Mouse (Mus musculus) liver, postnatal 0 days (tissue): ENCODE measurements around the gene Hoxc9. TPM values are rescaled to one million over a fixed set of nuclear protein-coding genes. Genes with fewer than 3 reads are reported as not detected.

Experiments used
- ATAC-seq: fragments of 200-750 bp; cut with Nextera tagmentation; 2 replicates; pipeline ENCODE4 v1.8.0; 2017; ENCODE audit warnings: mild to moderate bottlenecking, moderate library complexity
- DNase-seq: peaks from one replicate; pipeline ENCODE4 v3.0.0-alpha.2; 2016
- H3K27ac ChIP-seq: fragments of 300-500 bp; sonication (generic); 2 replicates; pipeline ENCODE4 v1.5.1; 2014; ENCODE audit warnings: antibody characterized with exemption, moderate library complexity, mild to moderate bottlenecking, low read depth
- H3K27me3 ChIP-seq: fragments of 300-500 bp; sonication (generic); 2 replicates; pipeline ENCODE4 v1.6.1; 2014; ENCODE audit warnings: low read length, control low read depth, mixed read lengths; ENCODE audit not compliant: insufficient read depth
- H3K36me3 ChIP-seq: fragments of 300-500 bp; sonication (generic); replicated peaks from 2 replicates; pipeline ENCODE4 v1.6.1; 2014; ENCODE audit warnings: mild to moderate bottlenecking, control low read depth, low read length, moderate library complexity, mixed read lengths; ENCODE audit not compliant: insufficient read depth
- H3K4me1 ChIP-seq: fragments of 300-500 bp; sonication (generic); 2 replicates; pipeline ENCODE4 v1.6.1; 2014; ENCODE audit warnings: antibody characterized with exemption, mild to moderate bottlenecking, control low read depth; ENCODE audit not compliant: insufficient read depth
- H3K4me2 ChIP-seq: fragments of 300-500 bp; sonication (generic); 2 replicates; pipeline ENCODE4 v1.6.1; 2014; ENCODE audit warnings: low read depth, mild to moderate bottlenecking, low read length, moderate library complexity, mixed read lengths
- H3K4me3 ChIP-seq: fragments of 300-500 bp; sonication (generic); 2 replicates; pipeline ENCODE4 v1.5.1; 2014; ENCODE audit warnings: low read depth, low read length
- H3K9ac ChIP-seq: fragments of 300-500 bp; sonication (generic); replicated peaks from 2 replicates; pipeline ENCODE4 v1.6.1; 2014; ENCODE audit warnings: mild to moderate bottlenecking, moderate library complexity
- H3K9me3 ChIP-seq: fragments of 300-500 bp; sonication (generic); 2 replicates; pipeline ENCODE4 v1.6.1; 2016; ENCODE audit warnings: mild to moderate bottlenecking, control low read depth, low read length, mixed read lengths
- CTCF ChIP-seq: sonication (generic); IDR thresholded peaks from 2 replicates; pipeline ENCODE4 v1.5.1; 2016; ENCODE audit warnings: antibody characterized with exemption, low read depth
- EP300 ChIP-seq: IDR thresholded peaks from 2 replicates; pipeline ENCODE4 v1.6.1; 2016; ENCODE audit warnings: antibody characterized with exemption, low read depth, mild to moderate bottlenecking
- WGBS: fragments of 180-500 bp; shearing (Covaris S2); extraction: QIAGEN DNeasy Blood & Tissue Kit; methylation state at CpG from one replicate; pipeline ENCODE4 v1.1.7; 2014; ENCODE audit not compliant: insufficient replicate concordance; 5-methylcytosine and 5-hydroxymethylcytosine counted together
- polyA plus RNA-seq: library from polyadenylated mRNA; unstranded; fragments of >200 nt; fragmentation: Nextera tagmentation; extraction: Ambion mirVana; gene quantifications from 2 replicates; pipeline ENCODE4 v1.2.1, GENCODE M21; 2015

Gene Hoxc9
- polyA plus RNA-seq, 1 experiment from 2014 or later = not detected

DNA sequence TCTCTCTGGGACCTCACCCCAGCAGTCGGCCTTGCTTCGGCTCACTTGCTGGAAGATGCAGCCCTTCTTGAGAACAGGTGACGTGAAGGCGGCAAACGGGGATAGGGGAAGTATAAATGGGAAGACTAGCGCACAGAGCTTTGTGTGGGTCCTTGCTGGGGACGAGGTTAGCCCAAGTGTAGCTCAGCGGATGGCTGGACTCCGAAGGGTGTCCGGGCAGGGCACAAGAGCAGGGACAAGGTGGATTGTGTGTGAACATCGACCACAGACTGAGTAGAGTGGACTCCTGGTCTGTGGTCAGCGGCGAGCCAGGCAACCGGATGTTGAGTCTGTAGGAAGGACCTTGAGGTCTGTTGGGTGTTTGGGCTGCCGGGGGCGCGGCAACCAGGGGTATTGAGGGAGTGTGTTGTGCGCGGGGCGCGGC, 539 bp upstream of the Hoxc9 start:
- ATAC-seq = no peak
- Histone ChIP-seq H3K9ac (no peak overlapping the region), H3K9me3 (no peaks in the 10 kb centered on the region), H3K27me3 (peaks cover 98% of the 10 kb centered on the region), H3K27ac (no peak overlapping the region), H3K4me2 (no peak overlapping the region), H3K4me1 (peaks cover 8% of the 10 kb centered on the region), H3K4me3 (no peak overlapping the region), H3K36me3 (no peaks in the 10 kb centered on the region)
- no peak for TF ChIP-seq EP300
- TF ChIP-seq CTCF = no peak
- no peak for DNase-seq
- 2% methylated on average over 21 of the region's 21 CpGs for WGBS

DNA sequence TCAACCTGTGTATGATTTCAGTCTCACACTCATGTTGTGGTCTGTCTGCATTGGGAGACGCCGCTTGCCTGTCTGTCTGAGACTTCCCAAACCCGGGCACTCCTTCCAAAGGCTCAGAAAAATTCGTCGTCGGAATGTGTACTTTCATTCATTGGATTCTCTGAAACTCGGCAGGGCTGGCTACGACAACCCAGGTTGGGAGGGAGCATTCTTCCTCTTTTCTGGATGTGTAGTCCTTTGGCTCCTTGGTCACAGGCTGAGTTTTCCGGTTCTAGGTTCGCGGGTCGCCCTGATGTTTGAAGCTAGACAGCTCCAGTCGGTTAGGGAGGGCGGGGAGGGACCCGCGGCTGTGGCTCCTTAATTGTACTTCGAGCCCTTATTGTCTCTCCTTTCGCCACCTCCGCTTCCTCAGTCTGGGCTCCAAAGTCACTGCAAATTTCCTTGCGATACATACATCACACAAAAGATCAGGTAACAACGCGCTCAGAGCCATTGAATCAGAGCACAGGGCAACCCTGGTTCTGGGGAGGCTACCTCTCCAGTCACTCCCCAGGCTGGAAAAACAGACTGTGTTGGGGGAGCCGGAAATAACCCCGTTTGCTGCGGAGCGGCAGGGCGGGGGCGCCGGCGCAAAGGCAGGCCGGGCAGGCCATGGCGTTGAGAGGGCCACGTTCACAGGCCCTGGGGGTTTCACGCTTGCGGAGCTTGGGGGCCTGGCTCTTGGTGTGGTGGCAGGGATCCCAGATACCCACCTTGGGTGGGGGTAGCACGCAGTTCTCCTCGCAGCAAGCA, 588 bp downstream of the Hoxc9 start:
- Histone ChIP-seq H3K36me3 (no peaks in the 10 kb centered on the region), H3K27me3 (peaks cover 98% of the 10 kb centered on the region), H3K9ac (no peak overlapping the region), H3K9me3 (no peaks in the 10 kb centered on the region), H3K4me3 (peak overlapping the region; percentile 39), H3K4me1 (peaks cover 12% of the 10 kb centered on the region), H3K4me2 (peak overlapping the region; percentile 52), H3K27ac (no peak overlapping the region)
- no peak for TF ChIP-seq CTCF
- no peak for TF ChIP-seq EP300
- WGBS = 3% methylated on average over 37 of the region's 37 CpGs
- DNase-seq = no peak
- ATAC-seq = no peak

DNA sequence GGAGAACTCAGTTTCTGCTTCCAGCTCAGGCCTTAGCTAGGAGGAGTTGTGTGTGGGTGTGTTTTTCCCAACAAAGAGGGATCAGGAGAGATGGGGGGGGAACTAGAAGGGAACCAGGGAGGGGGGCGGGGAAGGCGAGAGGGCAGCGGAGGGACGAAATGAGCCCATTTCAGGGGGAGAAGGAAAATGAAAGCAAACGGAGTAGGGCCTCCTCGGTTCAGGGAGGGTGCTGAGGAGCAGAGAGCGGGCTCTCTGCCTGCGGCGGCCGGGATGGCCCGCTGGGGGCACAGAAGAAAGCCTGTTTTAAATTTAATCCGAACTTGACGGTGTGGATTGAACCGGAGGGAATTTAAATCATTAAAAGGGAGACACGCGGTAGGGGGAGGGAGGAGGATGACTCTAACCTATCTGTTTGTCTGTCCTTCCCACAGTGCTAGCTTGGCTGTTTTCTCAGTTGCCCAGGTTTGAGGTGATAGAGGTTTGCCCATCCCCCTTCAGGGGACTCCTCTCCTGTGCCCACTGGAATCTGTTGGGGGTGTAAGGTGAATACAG, 1.3 kb downstream of the Hoxc9 start:
- WGBS = 5% methylated on average over 16 of the region's 16 CpGs
- Histone ChIP-seq H3K4me3 (peak overlapping the region; percentile 39), H3K9ac (no peak overlapping the region), H3K27ac (no peak overlapping the region), H3K27me3 (peaks cover 98% of the 10 kb centered on the region), H3K4me2 (peak overlapping the region; percentile 52), H3K4me1 (peaks cover 13% of the 10 kb centered on the region), H3K36me3 (no peaks in the 10 kb centered on the region), H3K9me3 (no peaks in the 10 kb centered on the region)
- no peak for ATAC-seq
- no peak for DNase-seq
- TF ChIP-seq EP300 (no peak), CTCF (no peak)

DNA sequence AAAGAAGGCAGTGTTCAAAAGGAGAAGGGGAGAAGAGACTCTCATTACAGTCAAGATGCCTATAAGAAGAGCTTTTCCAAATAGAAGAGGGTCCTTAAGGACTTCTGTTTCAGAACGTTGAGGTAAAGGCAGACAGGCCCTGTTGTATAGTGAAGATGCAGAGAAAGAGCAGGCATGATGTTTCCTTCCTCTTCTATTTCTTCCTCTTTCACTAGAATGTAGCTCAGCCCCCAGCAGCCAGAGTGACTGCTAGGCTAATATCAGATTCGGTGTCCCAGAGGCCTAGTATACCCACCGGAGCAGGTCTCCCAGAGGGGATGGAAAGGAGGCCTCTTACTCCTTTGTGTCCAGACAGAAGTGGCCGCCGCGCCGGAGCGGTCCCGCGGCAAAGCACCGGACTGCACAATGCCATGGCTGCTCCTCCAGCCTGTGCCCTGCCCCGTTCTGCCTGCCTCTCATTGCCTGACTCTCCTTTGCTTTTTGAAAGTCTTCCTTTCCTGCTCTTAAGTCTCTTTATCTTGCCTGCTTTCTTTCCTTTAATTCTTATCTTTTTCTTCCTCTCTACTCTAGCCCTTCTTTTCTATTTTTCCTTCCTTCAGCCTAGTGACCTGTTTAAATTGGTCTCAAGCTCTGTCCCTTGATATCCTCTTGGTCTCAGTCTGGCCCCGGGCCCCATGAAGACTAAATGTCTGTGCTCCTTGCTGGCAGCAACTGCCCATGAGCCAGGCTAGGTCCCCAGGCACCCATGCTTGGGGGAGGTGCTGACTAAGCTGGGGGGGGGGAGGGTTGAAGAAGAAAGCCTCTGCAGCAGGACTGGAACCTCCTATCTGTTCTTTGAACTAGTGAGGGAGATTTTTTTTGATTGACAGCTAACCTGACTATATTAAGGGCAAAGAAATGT, 2.6 kb downstream of the Hoxc9 start:
- Histone ChIP-seq H3K9me3 (no peaks in the 10 kb centered on the region), H3K4me3 (no peak overlapping the region), H3K9ac (no peak overlapping the region), H3K27ac (no peak overlapping the region), H3K27me3 (peaks cover 98% of the 10 kb centered on the region), H3K4me2 (no peak overlapping the region), H3K4me1 (peaks cover 13% of the 10 kb centered on the region), H3K36me3 (no peaks in the 10 kb centered on the region)
- DNase-seq (no peak), ATAC-seq (no peak)
- WGBS = 5% methylated on average over 13 of the region's 13 CpGs
- TF ChIP-seq EP300 = no peak

DNA sequence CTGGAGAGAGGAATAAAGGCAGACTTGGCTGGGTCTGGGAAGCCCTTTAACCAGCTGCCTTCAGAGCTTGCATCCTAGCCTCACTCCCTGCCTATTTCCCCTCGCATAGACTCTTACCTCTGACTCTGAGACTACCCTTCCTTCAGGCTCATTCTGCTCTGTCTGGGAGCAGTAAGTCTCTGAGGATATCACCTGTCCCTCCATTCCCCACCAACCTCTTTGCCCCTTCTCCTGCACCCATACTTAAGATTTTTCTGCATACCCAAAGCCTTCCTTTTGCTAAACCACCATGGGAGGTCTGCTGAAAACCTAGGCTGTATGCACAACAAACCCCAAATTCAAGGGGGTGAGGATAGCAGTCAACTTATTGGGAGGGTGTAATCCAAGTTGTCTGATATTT, 3.7 kb downstream of the Hoxc9 start:
- WGBS = 22% methylated on average over 1 of the region's 1 CpGs
- H3K36me3 ChIP-seq = no peaks in the 10 kb centered on the region
- peaks cover 98% of the 10 kb centered on the region for H3K27me3 ChIP-seq
- H3K4me1 ChIP-seq = peaks cover 13% of the 10 kb centered on the region
- no peak overlapping the region for H3K4me3 ChIP-seq
- no peak for DNase-seq
- TF ChIP-seq EP300 = no peak
- no peak for TF ChIP-seq CTCF
- no peak for ATAC-seq
- H3K9ac ChIP-seq = no peak overlapping the region
- H3K9me3 ChIP-seq = no peaks in the 10 kb centered on the region
- H3K27ac ChIP-seq = no peak overlapping the region
- H3K4me2 ChIP-seq = no peak overlapping the region

DNA sequence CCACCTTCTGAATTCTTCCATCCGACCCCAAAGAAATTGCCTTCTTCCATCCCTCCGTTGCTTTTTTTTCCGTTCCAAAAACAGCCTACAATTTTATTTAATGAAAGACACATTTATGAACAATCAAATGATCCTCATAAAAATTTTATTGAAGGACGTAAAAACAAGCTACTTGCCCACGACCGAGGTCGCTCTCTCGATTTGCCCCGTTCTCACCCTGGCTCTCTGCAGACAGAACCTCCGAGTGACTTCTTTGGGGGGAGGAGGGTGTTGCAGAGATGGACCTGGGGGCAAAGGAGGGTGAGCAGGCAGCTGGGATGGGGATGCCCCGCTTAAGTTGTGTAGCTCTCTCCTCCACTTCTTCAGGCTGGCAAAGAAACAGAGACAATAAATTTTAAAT, 4.1 kb downstream of the Hoxc9 start:
- H3K4me1 ChIP-seq = peaks cover 13% of the 10 kb centered on the region
- H3K9ac ChIP-seq = no peak overlapping the region
- WGBS = 11% methylated on average over 11 of the region's 11 CpGs
- no peak for TF ChIP-seq EP300
- TF ChIP-seq CTCF = no peak
- ATAC-seq = no peak
- H3K4me2 ChIP-seq = no peak overlapping the region
- no peak overlapping the region for H3K4me3 ChIP-seq
- H3K9me3 ChIP-seq = no peaks in the 10 kb centered on the region
- H3K27ac ChIP-seq = no peak overlapping the region
- DNase-seq = no peak
- no peaks in the 10 kb centered on the region for H3K36me3 ChIP-seq
- peaks cover 98% of the 10 kb centered on the region for H3K27me3 ChIP-seq
